Mouse (Mus musculus) forebrain, embryonic 11.5 days (tissue): ENCODE data around the gene Hprt. TPM values are rescaled to one million over a fixed set of nuclear protein-coding genes. Genes with fewer than 3 reads are reported as not detected.

Experiments
- ATAC-seq: fragments of 200-750 bp; cut with Nextera tagmentation; replicated peaks from 2 replicates; pipeline ENCODE4 v1.8.0; 2017; ENCODE audit warnings: moderate TSS enrichment; ENCODE audit not compliant: low FRiP score
- DNase-seq: peaks from one replicate; pipeline ENCODE4 v3.0.0-alpha.2; 2017; ENCODE audit warnings: low spot score
- H3K27ac ChIP-seq: fragments of 300-500 bp; sonication (generic); 2 replicates; pipeline ENCODE4 v1.5.1; 2014; ENCODE audit warnings: low read depth, low read length
- H3K27me3 ChIP-seq: fragments of 300-500 bp; sonication (generic); 2 replicates; pipeline ENCODE4 v1.6.1; 2014; ENCODE audit warnings: mild to moderate bottlenecking, low read length, mixed read lengths; ENCODE audit not compliant: control insufficient read depth, insufficient read depth
- H3K36me3 ChIP-seq: fragments of 300-500 bp; sonication (generic); 2 replicates; pipeline ENCODE4 v1.6.1; 2014; ENCODE audit warnings: mild to moderate bottlenecking, low read length, moderate library complexity, mixed read lengths; ENCODE audit not compliant: control insufficient read depth, insufficient read depth
- H3K4me1 ChIP-seq: fragments of 300-500 bp; sonication (generic); replicated peaks from 2 replicates; pipeline ENCODE4 v1.6.1; 2014; ENCODE audit warnings: low read length, mixed read lengths; ENCODE audit not compliant: control insufficient read depth, insufficient read depth
- H3K4me2 ChIP-seq: fragments of 300-500 bp; sonication (generic); 2 replicates; pipeline ENCODE4 v1.6.1; 2014; ENCODE audit warnings: low read depth, mild to moderate bottlenecking, low read length, moderate library complexity, mixed read lengths; ENCODE audit not compliant: severe bottlenecking
- H3K4me3 ChIP-seq: fragments of 300-500 bp; sonication (generic); 2 replicates; pipeline ENCODE4 v1.5.1; 2014; ENCODE audit warnings: low read depth, low read length
- H3K9ac ChIP-seq: fragments of 300-500 bp; sonication (generic); 2 replicates; pipeline ENCODE4 v1.6.1; 2014; ENCODE audit warnings: low read length
- H3K9me3 ChIP-seq: fragments of 300-500 bp; sonication (generic); 2 replicates; pipeline ENCODE4 v1.6.1; 2016; ENCODE audit warnings: low read length, mixed read lengths; ENCODE audit not compliant: control insufficient read depth
- WGBS: fragments of 180-500 bp; shearing (Covaris S2); extraction: QIAGEN DNeasy Blood & Tissue Kit; methylation state at CpG from one replicate; pipeline ENCODE4 v1.1.7; 2014; 5-methylcytosine and 5-hydroxymethylcytosine counted together
- polyA plus RNA-seq: library from polyadenylated mRNA; unstranded; fragments of >200 nt; fragmentation: Nextera tagmentation; extraction: Ambion mirVana; gene quantifications from 2 replicates; pipeline ENCODE4 v1.2.1, GENCODE M21; 2014

The Hprt gene
- polyA plus RNA-seq, 1 experiment from 2014 or later, result 81.6 TPM

DNA sequence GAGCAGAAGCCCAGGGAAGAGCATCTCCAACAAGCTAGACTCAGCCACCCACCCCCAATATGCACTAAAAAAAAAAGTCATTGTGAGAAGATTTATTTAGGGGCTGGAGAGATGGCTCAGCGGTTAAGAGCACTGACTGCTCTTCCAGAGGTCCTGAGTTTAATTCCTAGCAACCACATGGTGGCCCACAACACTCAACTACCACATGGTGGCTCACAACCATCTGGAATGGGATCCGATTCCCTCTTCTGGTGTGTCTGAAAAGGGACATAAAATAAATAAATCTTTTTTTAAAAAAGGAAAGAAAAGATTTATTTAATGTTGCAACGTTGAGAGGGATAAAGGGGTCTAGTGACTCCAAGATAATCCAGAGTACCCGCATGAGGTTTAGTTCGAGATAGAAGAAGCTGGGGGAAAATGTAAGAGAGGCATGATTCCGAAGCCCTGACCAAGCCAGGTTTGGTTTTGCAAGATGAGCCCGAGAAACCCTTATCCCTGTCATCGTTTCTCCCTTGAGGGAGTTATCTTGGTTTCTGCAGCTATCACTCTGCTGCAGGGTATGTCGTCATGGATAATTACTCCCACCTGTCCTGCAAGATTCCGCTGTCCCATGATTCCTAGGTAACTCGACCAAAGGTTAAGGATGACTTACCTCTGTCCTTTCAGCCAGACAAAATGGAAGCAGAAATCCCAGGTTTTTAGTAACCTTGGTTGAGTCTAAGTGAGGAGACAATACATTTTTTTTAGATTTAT, 37.7 kb downstream of the Hprt start:
- H3K27me3 ChIP-seq, result no peaks in the 10 kb centered on the region
- no peak overlapping the region for H3K27ac ChIP-seq
- DNase-seq (no peak), ATAC-seq (no peak)
- H3K9ac ChIP-seq, result no peak overlapping the region
- no peaks in the 10 kb centered on the region for H3K9me3 ChIP-seq
- H3K36me3 ChIP-seq, result no peaks in the 10 kb centered on the region
- 79% methylated on average over 11 of the region's 11 CpGs for WGBS
- no peak overlapping the region for H3K4me2 ChIP-seq
- no peaks in the 10 kb centered on the region for H3K4me1 ChIP-seq
- no peak overlapping the region for H3K4me3 ChIP-seq

DNA sequence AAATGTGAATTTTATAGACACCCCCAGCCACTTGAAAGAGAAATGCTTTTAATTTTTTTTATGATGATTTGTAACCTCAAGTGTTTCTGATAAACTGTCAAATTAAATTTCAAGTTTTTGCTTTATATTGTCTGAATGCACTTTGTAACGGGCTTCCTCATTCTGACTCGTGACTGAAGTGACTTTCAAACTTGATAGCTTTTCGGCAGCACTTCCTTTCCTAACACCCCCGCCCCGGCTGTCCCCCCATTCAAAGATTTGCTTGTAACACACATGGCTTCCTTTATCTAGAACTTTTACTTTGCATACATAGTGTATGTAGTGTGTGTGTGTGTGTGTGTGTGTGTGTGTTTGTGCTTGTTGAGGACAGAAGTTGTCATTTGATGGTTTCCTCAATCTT, 41.6 kb downstream of the Hprt start:
- 78% methylated on average over 5 of the region's 5 CpGs for WGBS
- no peak overlapping the region for H3K27ac ChIP-seq

DNA sequence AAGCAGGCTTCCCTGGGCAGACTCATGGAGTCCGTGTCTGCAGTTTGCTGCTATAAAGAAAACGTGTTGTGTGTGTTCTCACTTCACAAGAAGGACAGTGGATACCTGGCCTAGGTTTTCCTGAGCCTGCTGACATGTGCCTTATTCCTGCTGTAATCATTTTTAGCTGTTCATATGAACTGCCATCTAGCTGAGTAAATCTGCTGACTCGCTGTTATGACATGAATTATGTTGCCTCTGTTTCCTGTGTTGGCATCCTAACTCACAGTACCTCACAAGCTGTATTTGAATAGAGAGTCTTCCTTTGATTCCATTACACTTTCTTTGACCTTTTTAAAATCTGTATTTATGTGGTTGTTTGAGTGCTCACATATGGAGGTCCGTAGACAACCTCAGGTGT, 50.3 kb downstream of the Hprt start:
- H3K4me1 ChIP-seq, result no peaks in the 10 kb centered on the region
- no peak overlapping the region for H3K4me2 ChIP-seq
- H3K27me3 ChIP-seq, result no peaks in the 10 kb centered on the region
- H3K27ac ChIP-seq, result no peak overlapping the region
- H3K4me3 ChIP-seq, result no peak overlapping the region
- H3K36me3 ChIP-seq, result no peaks in the 10 kb centered on the region
- no peaks in the 10 kb centered on the region for H3K9me3 ChIP-seq
- no peak for ATAC-seq
- DNase-seq, result no peak
- no peak overlapping the region for H3K9ac ChIP-seq
- WGBS, result 89% methylated on average over 4 of the region's 4 CpGs

More for the DNA sequence above, 41.6 kb downstream of the Hprt start:
- H3K4me2 ChIP-seq, result no peak overlapping the region
- no peak overlapping the region for H3K4me3 ChIP-seq
- no peaks in the 10 kb centered on the region for H3K4me1 ChIP-seq
- DNase-seq (no peak), ATAC-seq (no peak)
- H3K9ac ChIP-seq, result no peak overlapping the region
- no peaks in the 10 kb centered on the region for H3K9me3 ChIP-seq
- H3K27me3 ChIP-seq, result no peaks in the 10 kb centered on the region
- H3K36me3 ChIP-seq, result no peaks in the 10 kb centered on the region

DNA sequence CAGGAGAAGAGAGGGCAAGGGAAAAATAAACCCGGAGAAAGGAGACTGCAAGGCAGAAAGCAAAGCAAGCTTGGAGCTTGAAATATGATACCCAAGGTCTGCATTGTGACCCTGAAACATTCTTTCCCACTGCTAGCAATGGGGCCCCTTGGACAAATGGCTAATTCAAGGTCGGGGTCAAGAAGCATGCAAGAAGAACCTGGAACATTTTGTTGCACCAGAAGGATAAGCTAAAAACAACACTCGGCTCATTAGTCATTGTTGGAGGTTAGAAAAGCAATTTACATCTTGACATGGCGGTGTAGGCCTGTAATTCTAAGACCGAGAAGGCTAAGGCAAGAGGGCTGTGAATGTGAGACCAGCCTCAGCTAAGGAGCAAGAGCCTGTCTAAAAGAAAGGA, 51.7 kb downstream of the Hprt start:
- no peak for DNase-seq
- WGBS, result 54% methylated on average over 5 of the region's 5 CpGs
- ATAC-seq, result no peak
- Histone ChIP-seq H3K4me3 (no peak overlapping the region), H3K4me1 (no peaks in the 10 kb centered on the region), H3K27me3 (no peaks in the 10 kb centered on the region), H3K9ac (no peak overlapping the region), H3K9me3 (no peaks in the 10 kb centered on the region), H3K4me2 (no peak overlapping the region), H3K36me3 (no peaks in the 10 kb centered on the region), H3K27ac (no peak overlapping the region)

DNA sequence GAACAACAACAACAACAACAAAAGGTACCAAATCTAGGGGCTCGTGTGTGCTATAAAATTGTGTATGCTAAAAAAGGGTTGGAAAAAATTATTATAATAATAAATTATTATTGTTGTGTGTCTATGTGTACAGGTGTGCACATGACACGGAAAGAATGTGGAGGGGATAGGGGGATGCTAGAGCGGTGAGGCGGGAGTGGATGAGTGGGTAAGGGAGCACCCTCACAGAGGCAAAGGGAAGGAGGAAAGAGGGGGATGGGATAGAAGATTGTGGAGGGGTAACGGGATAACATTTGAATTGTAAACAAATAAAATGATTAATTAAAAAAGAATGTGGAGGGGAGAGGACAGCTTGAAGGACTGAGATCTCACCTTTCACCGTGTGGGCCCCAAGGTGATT, 52.2 kb downstream of the Hprt start:
- no peak overlapping the region for H3K27ac ChIP-seq
- DNase-seq (no peak), ATAC-seq (no peak)
- no peaks in the 10 kb centered on the region for H3K4me1 ChIP-seq
- WGBS, result 86% methylated on average over 6 of the region's 6 CpGs
- H3K36me3 ChIP-seq, result no peaks in the 10 kb centered on the region
- H3K4me2 ChIP-seq, result no peak overlapping the region
- H3K9me3 ChIP-seq, result no peaks in the 10 kb centered on the region
- no peaks in the 10 kb centered on the region for H3K27me3 ChIP-seq
- H3K4me3 ChIP-seq, result no peak overlapping the region
- H3K9ac ChIP-seq, result no peak overlapping the region

DNA sequence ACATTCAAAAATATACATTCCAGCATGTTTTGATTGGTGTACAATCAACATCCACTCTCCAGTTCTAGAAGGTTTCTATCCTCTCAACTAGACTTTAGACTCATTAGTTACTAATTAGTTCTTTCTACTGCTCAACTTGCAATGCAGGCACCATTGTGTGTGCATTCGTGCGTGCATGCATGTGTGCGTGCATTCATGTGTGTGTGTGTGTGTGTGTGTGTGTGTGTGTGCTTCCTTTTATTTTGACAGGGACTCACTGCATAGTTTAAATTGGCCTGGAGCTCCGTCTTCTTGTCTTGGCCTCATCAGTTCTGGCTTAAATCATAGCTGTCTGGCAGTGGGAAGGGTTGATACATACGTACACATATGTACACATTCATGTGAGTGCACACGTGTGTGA, 53.1 kb downstream of the Hprt start:
- DNase-seq (no peak), ATAC-seq (no peak)
- Histone ChIP-seq H3K9me3 (no peaks in the 10 kb centered on the region), H3K4me3 (no peak overlapping the region), H3K27me3 (no peaks in the 10 kb centered on the region), H3K36me3 (no peaks in the 10 kb centered on the region), H3K9ac (no peak overlapping the region), H3K27ac (no peak overlapping the region), H3K4me2 (no peak overlapping the region), H3K4me1 (no peaks in the 10 kb centered on the region)
- 79% methylated on average over 6 of the region's 6 CpGs for WGBS

DNA sequence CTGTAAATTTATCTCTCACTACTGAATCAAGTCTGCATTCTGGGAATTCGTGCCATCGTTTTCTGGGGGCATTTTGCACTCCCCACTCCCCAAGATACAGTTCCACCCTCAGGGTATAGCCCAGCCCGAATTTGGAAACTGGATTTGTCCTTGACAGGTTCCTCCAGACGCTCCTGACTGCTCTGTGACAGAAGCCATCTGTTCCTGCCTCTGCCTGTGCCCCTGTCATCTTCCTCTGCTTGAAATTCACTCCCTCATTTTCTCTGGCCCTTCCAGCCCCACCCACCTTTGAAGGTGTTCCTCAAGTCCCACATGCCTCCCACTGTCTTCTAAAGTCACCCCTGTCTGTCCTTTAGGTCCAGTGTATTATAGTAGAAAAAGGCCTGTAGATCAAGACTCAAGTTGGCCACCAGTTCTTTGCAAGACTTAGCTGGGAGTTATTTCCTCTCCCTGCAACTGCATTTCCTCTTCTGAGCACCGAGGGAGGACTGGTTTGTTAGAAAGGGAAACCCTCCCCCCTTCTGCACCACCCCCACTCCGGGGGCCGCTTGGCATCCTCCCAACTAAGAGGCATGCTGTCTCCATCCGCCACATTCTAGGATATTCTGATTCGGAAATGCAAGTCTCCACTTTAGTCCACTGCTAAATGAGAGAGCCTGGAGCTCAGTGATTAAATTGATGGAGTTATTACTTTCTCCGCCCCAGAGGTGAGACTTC, 57.4 kb downstream of the Hprt start:
- Histone ChIP-seq H3K4me2 (no peak overlapping the region), H3K9me3 (no peaks in the 10 kb centered on the region), H3K4me1 (no peaks in the 10 kb centered on the region), H3K27ac (no peak overlapping the region), H3K36me3 (no peaks in the 10 kb centered on the region), H3K27me3 (no peaks in the 10 kb centered on the region), H3K4me3 (no peak overlapping the region), H3K9ac (no peak overlapping the region)
- 47% methylated on average over 10 of the region's 10 CpGs for WGBS
- no peak for ATAC-seq
- no peak for DNase-seq

DNA sequence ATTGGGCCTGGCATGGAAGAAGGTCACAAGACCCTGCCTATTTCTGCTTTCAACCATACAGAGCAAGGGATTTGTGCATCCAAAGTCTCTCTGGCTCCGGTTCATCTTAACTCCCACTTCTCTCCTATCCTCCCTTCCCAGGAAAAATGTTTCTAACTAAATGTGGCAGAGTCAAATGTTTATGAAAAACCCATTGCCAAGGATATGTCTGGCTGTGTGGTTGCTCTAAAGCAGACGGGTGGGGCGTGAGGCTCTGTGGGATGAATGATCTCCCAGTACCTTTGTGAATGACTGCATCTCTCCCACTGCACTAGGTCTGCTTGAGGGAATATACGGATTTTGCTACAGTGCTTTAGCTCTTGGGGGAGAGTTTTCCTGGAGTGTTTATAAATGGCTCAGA, 58.1 kb downstream of the Hprt start:
- Histone ChIP-seq H3K4me2 (no peak overlapping the region), H3K4me3 (no peak overlapping the region), H3K9ac (no peak overlapping the region), H3K9me3 (no peaks in the 10 kb centered on the region), H3K36me3 (no peaks in the 10 kb centered on the region), H3K4me1 (no peaks in the 10 kb centered on the region), H3K27me3 (no peaks in the 10 kb centered on the region), H3K27ac (no peak overlapping the region)
- ATAC-seq (no peak), DNase-seq (no peak)
- WGBS, result 82% methylated on average over 4 of the region's 4 CpGs

DNA sequence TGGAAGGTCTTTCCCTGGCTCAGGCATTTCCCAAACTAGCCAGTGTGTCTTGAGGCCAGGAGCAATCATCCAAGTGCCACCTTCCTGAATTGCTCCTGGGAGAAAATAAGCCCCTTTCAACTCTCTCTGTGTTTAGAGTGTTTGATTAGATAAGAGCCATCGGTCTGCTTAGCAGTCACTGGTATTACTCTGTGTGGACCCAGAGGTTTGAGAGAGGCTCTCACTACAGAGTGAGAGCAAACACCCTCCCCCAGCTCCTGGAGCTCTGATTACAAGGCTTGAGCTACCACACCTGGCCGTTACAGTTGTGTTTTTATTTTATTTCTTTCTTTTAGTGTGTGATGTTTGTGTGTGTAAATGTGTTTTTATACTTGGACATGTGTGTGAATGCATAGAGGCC, 59.0 kb downstream of the Hprt start:
- H3K4me3 ChIP-seq, result no peak overlapping the region
- H3K4me1 ChIP-seq, result no peaks in the 10 kb centered on the region
- no peaks in the 10 kb centered on the region for H3K36me3 ChIP-seq
- H3K4me2 ChIP-seq, result no peak overlapping the region
- DNase-seq, result no peak
- H3K27me3 ChIP-seq, result no peaks in the 10 kb centered on the region
- no peak overlapping the region for H3K9ac ChIP-seq
- WGBS, result 68% methylated on average over 2 of the region's 2 CpGs
- H3K9me3 ChIP-seq, result no peaks in the 10 kb centered on the region
- H3K27ac ChIP-seq, result no peak overlapping the region
- no peak for ATAC-seq
